Mouse (Mus musculus) liver, embryonic 14.5 days (tissue): Measurements from ENCODE around the gene Kif1c. TPM values are rescaled to one million over a fixed set of nuclear protein-coding genes. Genes with fewer than 3 reads are reported as not detected.
A peak's percentile ranks its signal among the peaks of the same experiment; 100 is the strongest.

Experiments used
- ATAC-seq: fragments of 200-750 bp; cut with Nextera tagmentation; 2 replicates; pipeline ENCODE4 v1.8.0; 2017; ENCODE audit warnings: moderate number of reproducible peaks, mild to moderate bottlenecking, moderate library complexity; ENCODE audit not compliant: insufficient read depth
- DNase-seq, 3 experiments: peaks; one replicate each; pipeline ENCODE4 v3.0.0-alpha.2; 2012 to 2013; ENCODE audit warnings: low read depth in 3 of 3, low spot score in 3 of 3
- H3K27ac ChIP-seq: fragments of 300-500 bp; sonication (generic); 2 replicates; pipeline ENCODE4 v1.5.1; 2014; ENCODE audit warnings: moderate library complexity, mild to moderate bottlenecking, control low read depth, inconsistent platforms
- H3K27me3 ChIP-seq: fragments of 300-500 bp; sonication (generic); 2 replicates; pipeline ENCODE4 v1.6.1; 2014; ENCODE audit warnings: mild to moderate bottlenecking, low read length, moderate library complexity; ENCODE audit not compliant: control insufficient read depth, insufficient read depth
- H3K36me3 ChIP-seq: fragments of 300-500 bp; sonication (generic); replicated peaks from 2 replicates; pipeline ENCODE4 v1.6.1; 2014; ENCODE audit warnings: low read depth; ENCODE audit not compliant: control insufficient read depth, insufficient read depth
- H3K4me1 ChIP-seq, 2 experiments: fragments of 200-500 bp in 1 of 2; fragments of 300-500 bp in 1 of 2; sonication (generic) in 1 of 2; replicated peaks; 2 replicates each; pipeline ENCODE4 v1.6.1; 2012 to 2014; ENCODE audit warnings: antibody characterized with exemption in 1 of 2, inconsistent platforms in 1 of 2, low read length in 1 of 2; ENCODE audit not compliant: control insufficient read depth in 2 of 2, insufficient read depth in 2 of 2
- H3K4me2 ChIP-seq: fragments of 300-500 bp; sonication (generic); 2 replicates; pipeline ENCODE4 v1.6.1; 2014; ENCODE audit warnings: low read depth, mild to moderate bottlenecking, control low read depth, moderate library complexity
- H3K4me3 ChIP-seq, 2 experiments: fragments of 200-500 bp in 1 of 2; fragments of 300-500 bp in 1 of 2; sonication (generic) in 1 of 2; 2 replicates each; pipeline ENCODE4 v1.5.1; 2012 to 2014; ENCODE audit warnings: low read depth in 2 of 2, low read length in 2 of 2, mild to moderate bottlenecking in 2 of 2, control low read depth in 1 of 2, inconsistent platforms in 1 of 2, moderate library complexity in 1 of 2; ENCODE audit not compliant: insufficient read depth in 1 of 2
- H3K9ac ChIP-seq: fragments of 300-500 bp; sonication (generic); replicated peaks from 2 replicates; pipeline ENCODE4 v1.6.1; 2014; ENCODE audit warnings: mild to moderate bottlenecking, control low read depth, moderate library complexity
- H3K9me3 ChIP-seq: fragments of 300-500 bp; sonication (generic); 2 replicates; pipeline ENCODE4 v1.6.1; 2016; ENCODE audit warnings: low read length, mixed read lengths; ENCODE audit not compliant: control insufficient read depth
- CTCF ChIP-seq: IDR thresholded peaks from 2 replicates; pipeline ENCODE4 v1.5.1; 2016; ENCODE audit warnings: antibody characterized with exemption, low read depth, control low read depth
- EP300 ChIP-seq: IDR thresholded peaks from 2 replicates; pipeline ENCODE4 v1.6.1; 2016; ENCODE audit warnings: antibody characterized with exemption, low read depth
- WGBS: fragments of 180-500 bp; shearing (Covaris S2); extraction: QIAGEN DNeasy Blood & Tissue Kit; methylation state at CpG from one replicate; pipeline ENCODE4 v1.1.7; 2014; ENCODE audit not compliant: insufficient replicate concordance; 5-methylcytosine and 5-hydroxymethylcytosine counted together
- polyA plus RNA-seq, 2 experiments: library from polyadenylated mRNA; depleted of rRNA in 1 of 2; stranded (reverse) in 1 of 2; unstranded in 1 of 2; fragments of >200 nt; fragmentation: Nextera tagmentation in 1 of 2; extraction: Ambion mirVana in 1 of 2; gene quantifications; 2 replicates each; pipeline versions ENCODE4 v1.2.1 to v1.2.3; 2012 to 2014

Gene Kif1c
- polyA plus RNA-seq, 2 experiments = 2.2 to 5.9 TPM

GRCm38 (mm10) chr11:70688372-70688771 lies 12.0 kb upstream of the Kif1c start:
- Histone ChIP-seq H3K9ac (peak overlapping the region; percentile 69), H3K27me3 (no peaks in the 10 kb centered on the region; the same call in 1 of the 2 replicates), H3K4me2 (peak overlapping the region; percentile 83), H3K36me3 (no peaks in the 10 kb centered on the region), H3K4me1 (peaks cover 0 to 9% of the 10 kb centered on the region in 2 experiments; a peak in 3 of 4 replicates), H3K9me3 (no peaks in the 10 kb centered on the region), H3K27ac (no peak overlapping the region), H3K4me3 (peak overlapping the region; percentile 75 to 84)
- no peak for ATAC-seq
- TF ChIP-seq EP300 (no peak), CTCF (no peak)
- no peak for DNase-seq
- 42% methylated on average over 8 of the region's 8 CpGs for WGBS

GRCm38 (mm10) chr11:70689578-70689977 lies 10.8 kb upstream of the Kif1c start:
- Histone ChIP-seq H3K9me3 (no peaks in the 10 kb centered on the region), H3K27ac (no peak overlapping the region), H3K4me1 (peaks cover 0 to 9% of the 10 kb centered on the region in 2 experiments; a peak in 3 of 4 replicates), H3K36me3 (no peaks in the 10 kb centered on the region), H3K4me2 (no peak overlapping the region), H3K4me3 (no peak overlapping the region), H3K27me3 (no peaks in the 10 kb centered on the region; the same call in 1 of the 2 replicates), H3K9ac (no peak overlapping the region)
- DNase-seq = no peak
- 51% methylated on average over 4 of the region's 4 CpGs for WGBS
- no peak for ATAC-seq
- no peak for TF ChIP-seq CTCF
- no peak for TF ChIP-seq EP300

- Histone ChIP-seq H3K27me3 (no peaks in the 10 kb centered on the region; the same call in 1 of the 2 replicates), H3K9me3 (no peaks in the 10 kb centered on the region), H3K4me2 (no peak overlapping the region), H3K9ac (no peak overlapping the region), H3K4me1 (peaks cover 0 to under 1% of the 10 kb centered on the region in 2 experiments; a peak in 3 of 4 replicates), H3K36me3 (no peaks in the 10 kb centered on the region), H3K4me3 (no peak overlapping the region), H3K27ac (no peak overlapping the region)
- ATAC-seq = no peak
- no peak for DNase-seq
- WGBS = 39% methylated on average over 3 of the region's 3 CpGs
- no peak for TF ChIP-seq EP300
- TF ChIP-seq CTCF = no peak
These were observed 6.8 kb upstream of the Kif1c start for GRCm38 (mm10) chr11:70693504-70693903.

DNA sequence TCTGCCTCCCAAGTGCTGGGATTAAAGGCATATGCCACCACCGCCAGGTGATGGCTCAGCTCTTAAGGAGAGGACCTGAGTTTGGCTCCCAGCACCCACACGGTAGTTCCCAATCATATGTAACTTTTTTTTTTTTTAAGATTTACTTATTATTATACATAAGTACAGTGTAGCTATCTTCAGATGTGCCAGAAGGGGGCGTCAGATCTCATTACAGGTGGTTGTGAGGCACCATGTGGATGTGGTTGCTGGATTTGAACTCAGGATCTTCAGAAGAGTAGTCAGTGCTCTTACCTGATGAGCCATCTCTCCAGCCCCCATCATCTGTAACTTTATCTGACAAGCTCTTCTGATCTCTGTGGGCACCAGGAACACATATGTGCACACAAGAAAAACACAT lies 3.0 kb upstream of the Kif1c start:
- H3K4me3 ChIP-seq = no peak overlapping the region
- H3K36me3 ChIP-seq = no peaks in the 10 kb centered on the region
- peaks cover 0 to 4% of the 10 kb centered on the region in 2 experiments; a peak in 1 of 4 replicates for H3K4me1 ChIP-seq
- TF ChIP-seq EP300 = no peak
- TF ChIP-seq CTCF = no peak
- DNase-seq = no peak
- ATAC-seq = no peak
- H3K27me3 ChIP-seq = peaks cover 4% of the 10 kb centered on the region
- no peak overlapping the region for H3K9ac ChIP-seq
- H3K9me3 ChIP-seq = no peaks in the 10 kb centered on the region
- no peak overlapping the region for H3K4me2 ChIP-seq
- no peak overlapping the region for H3K27ac ChIP-seq
- whole genome bisulfite sequencing = 53% methylated on average over 3 of the region's 3 CpGs

DNA sequence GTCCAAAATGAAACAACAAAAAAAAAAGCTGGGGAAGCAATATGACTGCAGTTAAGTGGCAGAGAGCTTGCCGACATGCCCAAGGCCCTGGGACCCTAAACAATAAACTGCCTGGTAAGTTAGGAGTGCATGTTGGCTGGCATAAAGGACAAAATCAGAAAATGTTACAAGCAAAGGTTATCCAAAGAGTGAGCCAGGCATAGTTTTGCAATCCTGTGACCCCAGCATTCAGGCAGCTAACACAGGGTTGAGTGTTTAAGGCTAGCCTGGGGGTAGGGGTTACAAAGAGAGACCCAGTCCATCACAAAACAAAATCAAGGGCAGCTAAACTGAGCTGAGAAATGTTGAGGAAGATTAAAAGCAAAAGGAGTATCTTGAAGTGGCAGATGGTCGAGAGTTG lies 1.3 kb upstream of the Kif1c start:
- no peak for DNase-seq
- H3K27ac ChIP-seq = no peak overlapping the region

More for the DNA sequence above, 1.3 kb upstream of the Kif1c start:
- ATAC-seq = no peak
- H3K4me2 ChIP-seq = no peak overlapping the region; the same call in 1 of the 2 replicates
- no peak overlapping the region for H3K9ac ChIP-seq
- 59% methylated on average over 2 of the region's 2 CpGs for WGBS
- peaks cover 4% of the 10 kb centered on the region for H3K27me3 ChIP-seq
- no peak overlapping the region for H3K4me3 ChIP-seq
- peaks cover 0 to 4% of the 10 kb centered on the region in 2 experiments; a peak in 1 of 4 replicates for H3K4me1 ChIP-seq
- TF ChIP-seq CTCF (no peak), EP300 (no peak)
- no peaks in the 10 kb centered on the region for H3K36me3 ChIP-seq
- H3K9me3 ChIP-seq = no peaks in the 10 kb centered on the region
